Mouse (Mus musculus) cerebellum, adult 2 months (tissue): Measurements from ENCODE around the gene Suox.

Experiments used
- CTCF ChIP-seq: fragments of 200-500 bp; IDR thresholded peaks from 2 replicates; pipeline ENCODE4 v1.5.1; 2011; ENCODE audit warnings: low read depth, mild to moderate bottlenecking, control low read depth, low read length, moderate library complexity, borderline replicate concordance; ENCODE audit not compliant: insufficient read depth
- POLR2A ChIP-seq: fragments of 200-500 bp; IDR thresholded peaks from 2 replicates; pipeline ENCODE4 v1.6.1; 2011; ENCODE audit warnings: low read length, control low read depth, borderline replicate concordance; ENCODE audit not compliant: insufficient read depth

DNA sequence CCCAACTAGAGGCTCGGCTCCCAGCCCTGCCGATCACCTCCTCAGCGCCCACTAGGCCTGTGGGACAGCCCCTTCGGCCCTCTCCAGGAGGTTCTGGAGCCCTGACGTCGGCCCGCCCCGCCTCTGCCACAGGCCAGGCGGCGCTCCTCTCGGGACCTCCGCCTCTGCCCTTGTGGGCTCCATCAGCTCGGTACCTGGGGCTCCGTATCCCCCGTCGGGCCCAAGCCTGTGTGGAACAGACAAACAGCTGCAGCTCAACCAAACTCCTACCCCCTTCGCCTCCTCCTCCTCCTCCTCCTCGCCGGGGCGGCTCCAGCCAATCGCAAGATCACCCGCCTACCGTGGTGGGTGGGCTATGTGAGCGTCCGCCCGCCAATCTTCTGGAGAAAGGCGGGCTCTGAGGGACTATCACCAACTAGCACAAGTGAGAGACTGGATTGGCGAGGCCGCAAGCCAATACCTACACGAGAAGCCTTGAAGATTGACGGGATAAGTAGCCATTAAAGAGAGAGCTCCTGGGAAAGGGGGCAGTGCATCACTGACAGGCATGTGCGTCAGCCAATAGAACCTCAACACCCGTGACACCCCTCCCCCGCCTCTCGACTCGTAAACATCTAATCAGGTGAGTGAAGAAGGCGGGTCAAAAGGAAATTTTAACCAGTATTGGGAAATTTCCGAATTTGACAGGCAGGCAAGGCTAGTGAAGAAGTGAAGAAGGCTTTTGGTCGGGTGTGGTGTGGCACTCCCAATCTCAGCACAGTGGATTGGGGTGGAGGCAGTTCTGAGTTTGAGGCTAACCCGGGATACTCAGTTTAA lies 22.3 kb upstream of the Suox start, which contains the start of gene Rab5b:
- no peak for TF ChIP-seq CTCF
- peak; percentile 85 for TF ChIP-seq POLR2A
